Mouse (Mus musculus) thymus, postnatal 25 days (tissue): ENCODE measurements around the gene Olfr575.

Experiments
- DNase-seq: peaks from one replicate; pipeline ENCODE4 v3.0.0; 2022

The Olfr575 gene

GRCm38 (mm10) chr7:102958593-102958992 lies at the start of gene Olfr575:
Olfr575 (minus strand) TSS chr7:102958775.
- DNase-seq, result no peak

- DNase-seq, result no peak
These were observed 30.6 kb upstream of the Olfr575 start, which contains the start of gene Olfr578 for GRCm38 (mm10) chr7:102989224-102989623. Olfr578 (minus strand) TSS chr7:102989324.

- no peak for DNase-seq
These were observed 17.3 kb upstream of the Olfr575 start, which contains the start of gene Olfr577 for GRCm38 (mm10) chr7:102975843-102976242. Olfr577 (minus strand) TSS chr7:102975943.

DNA sequence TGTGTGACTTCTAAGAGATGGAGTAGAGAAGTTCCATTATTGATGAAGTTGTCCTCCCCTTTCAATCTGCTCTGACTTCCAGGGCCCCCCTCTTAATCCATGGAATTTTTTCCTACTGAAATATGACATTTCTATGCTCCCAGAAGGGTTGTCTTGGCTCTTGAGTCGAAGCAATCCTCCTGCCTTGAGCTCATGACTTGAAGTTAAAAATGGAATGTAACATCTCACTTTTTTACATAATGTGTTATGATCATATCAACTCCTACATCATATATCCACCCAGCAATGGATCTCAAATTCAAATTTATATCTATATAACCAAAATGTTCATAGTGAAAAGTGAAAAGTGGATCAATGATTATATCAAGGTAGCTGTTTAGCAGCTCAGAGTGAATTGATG lies 15.8 kb upstream of the Olfr575 start:
- DNase-seq, result no peak

DNA sequence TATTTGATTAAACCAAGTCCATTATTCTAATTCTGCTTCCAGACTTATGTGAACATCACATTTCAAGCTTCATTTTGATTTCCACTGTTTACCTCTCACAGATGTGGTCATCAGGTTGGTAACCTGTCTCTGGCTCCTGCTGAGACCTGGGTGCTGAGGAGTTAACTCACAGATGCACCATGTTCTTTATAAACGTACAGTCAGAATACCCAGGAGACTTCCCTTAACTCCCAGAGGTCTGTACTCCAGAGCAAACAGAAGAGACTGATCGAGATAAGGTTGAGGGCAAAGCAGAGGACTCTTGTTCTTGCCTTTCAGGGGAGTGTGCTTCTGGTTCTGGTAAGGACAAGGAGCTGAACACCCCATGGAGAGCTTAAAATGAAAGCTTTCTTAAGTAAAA lies 3.8 kb upstream of the Olfr575 start, which contains the start of gene Olfr576:
TSS of gene Olfr576 (plus strand) at position 301 of the 400 bp plus-strand sequence.
- no peak for DNase-seq

DNA sequence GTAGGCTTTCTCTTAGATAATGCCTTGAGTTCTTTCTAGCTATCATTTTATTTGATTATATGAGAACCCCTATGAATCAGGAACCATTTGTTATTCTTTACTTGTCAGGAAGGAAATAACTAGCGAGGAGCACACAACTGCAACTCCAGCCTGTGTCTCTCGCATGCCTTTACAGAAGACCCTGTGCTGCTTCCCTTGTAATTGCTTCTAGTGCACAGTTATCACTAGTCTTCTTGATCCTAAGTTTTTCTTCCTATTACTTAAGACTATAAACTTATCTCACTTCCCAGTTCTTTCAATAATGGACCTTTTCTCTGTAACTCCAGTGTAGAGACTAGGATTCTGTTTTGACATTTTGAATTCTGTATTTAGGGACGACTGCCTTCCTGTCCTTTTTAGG lies 438 bp downstream of the Olfr575 start:
- DNase-seq, result no peak

DNA sequence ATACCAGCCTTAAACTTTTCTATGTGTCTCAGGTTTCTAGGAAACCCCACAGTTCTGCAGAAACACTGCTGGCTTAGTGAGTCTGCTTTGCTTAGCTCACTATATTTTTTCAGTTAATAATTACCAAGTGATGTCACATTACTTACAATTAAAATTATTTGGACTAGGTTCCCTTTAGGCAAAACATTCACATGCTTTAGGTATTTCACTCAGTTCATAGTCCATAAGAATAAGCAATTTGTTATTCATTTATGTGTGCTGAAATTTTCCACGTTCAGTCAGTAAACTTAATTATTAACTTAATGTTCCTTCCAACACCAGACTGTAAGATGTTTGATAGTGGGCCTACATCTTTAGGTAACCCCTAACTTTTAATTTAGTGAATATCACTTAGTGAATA lies 7.8 kb downstream of the Olfr575 start:
- no peak for DNase-seq

DNA sequence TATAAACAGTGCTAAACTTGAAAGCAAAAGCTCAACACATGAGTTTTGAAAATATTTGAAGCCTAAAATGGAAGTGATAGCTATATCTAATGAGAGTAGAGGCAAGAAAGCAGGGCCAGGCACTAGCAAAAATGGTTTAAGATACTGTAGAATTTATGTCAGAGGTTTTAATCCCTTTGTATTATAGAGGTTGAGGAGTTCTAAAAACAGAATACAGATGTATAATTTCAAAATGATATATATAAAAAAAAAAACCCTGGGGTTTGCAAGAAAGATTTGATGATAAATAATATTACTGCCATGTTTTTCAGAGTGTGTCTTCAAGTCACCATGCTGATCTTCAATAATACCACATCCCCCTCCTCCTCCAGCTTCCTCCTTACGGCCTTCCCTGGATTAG lies 10.4 kb downstream of the Olfr575 start, which contains the start of gene Olfr574:
TSS of gene Olfr574 (plus strand) at position 301 of the 400 bp plus-strand sequence.
- no peak for DNase-seq

DNA sequence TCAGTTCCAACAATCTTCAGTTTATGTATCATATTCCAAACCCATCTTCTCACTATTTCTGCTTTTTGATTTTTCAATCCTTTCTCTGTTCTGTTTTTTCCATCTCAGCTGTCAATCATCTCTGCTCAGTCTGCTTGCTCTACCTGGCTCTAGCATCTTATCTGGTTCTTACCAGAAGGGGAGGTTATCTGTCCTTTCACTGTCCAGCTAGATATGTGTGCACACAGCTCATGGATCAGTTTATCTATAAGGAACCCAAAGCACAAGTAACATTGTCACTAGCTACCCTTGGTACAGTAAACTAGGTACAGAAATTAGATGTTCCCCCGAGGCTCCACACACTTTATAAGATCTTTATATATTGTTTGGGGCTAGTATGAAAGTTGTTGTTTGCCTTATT lies 15.2 kb downstream of the Olfr575 start:
- no peak for DNase-seq

GRCm38 (mm10) chr7:102942475-102942874 lies 16.1 kb downstream of the Olfr575 start, which contains the start of gene Olfr573-ps1:
Olfr573-ps1 (minus strand) TSS chr7:102942575.
- DNase-seq, result no peak

- no peak for DNase-seq
These were observed 31.5 kb downstream of the Olfr575 start for GRCm38 (mm10) chr7:102927105-102927504.

DNA sequence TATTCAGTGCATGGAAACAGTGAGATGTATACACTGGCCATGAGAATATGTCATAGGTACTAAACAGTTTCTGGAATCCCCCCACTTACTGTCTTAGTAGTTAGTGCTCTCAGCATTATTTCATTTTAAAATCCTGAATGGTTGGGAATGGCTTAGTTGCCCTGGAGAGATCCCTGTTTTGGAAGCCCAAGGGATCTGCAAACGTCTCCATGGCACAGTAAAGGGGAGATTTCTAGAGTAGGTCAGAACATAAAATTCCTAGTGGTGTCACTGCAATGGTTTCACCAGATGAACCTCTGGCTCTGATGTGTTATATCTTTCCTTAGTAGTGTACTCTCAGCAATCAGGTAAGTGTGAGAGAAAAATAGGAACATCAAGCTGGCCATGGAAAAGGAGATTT lies 34.5 kb downstream of the Olfr575 start, which contains the start of gene Olfr572:
TSS of gene Olfr572 (plus strand) at position 301 of the 400 bp plus-strand sequence.
- DNase-seq, result no peak

DNA sequence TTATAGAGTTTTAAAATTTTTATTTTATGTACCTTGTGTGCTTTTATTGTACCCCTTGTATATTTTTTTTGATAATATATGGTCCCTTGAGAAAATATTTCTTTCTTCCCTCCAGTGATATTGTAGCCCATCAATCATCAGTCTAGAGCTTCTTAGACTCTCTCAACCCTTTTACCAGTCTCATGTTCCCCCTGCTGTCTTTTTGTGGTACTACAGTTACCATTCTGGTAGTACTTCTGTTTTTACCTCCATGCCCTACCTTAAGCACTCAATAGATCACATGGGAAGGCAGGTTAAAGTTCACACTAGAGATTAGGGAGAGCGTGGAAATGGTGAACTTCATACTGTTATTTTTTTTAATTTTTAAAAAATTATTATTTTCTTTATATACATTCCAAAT lies 38.9 kb downstream of the Olfr575 start:
- DNase-seq, result no peak

DNA sequence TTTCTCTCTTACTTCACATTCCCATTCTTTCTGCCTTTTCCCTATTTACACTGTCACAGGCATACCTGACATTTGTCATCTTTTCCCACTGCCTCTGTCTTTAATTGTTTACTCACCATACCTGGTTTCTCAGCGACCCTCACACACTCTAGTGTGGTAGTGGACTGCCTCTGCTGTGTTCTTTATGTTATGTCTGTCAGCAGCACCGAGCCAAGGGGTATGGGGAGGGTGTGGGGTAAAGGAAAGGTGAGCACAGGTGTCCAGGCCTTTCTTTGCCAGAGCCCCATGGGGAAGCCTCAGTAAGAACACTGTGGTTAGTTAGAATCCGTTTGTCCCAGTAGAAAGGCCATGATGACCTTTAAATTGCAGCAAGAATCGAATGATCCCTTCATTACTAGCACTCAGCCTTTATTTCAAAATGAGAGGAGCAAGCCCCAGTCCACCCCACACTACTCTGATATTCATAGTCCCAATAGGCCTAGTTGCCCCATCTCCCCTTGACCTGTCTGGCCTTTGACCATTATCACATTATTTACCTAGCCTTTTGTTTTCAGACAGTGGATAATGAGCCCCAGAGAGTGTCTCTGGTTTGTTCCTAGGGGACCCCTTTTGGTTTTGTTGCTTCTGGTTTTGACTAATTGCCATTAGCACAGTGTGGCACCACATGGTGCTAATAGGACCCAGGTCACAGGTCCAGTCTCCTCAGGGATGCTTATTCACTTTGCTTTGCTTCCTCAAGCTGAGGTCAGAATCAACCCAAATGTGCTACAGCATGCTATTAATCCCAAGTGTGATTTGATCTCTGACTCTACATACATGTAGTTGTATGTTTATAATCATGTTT lies 41.3 kb downstream of the Olfr575 start, which contains the start of gene Olfr571:
TSS of gene Olfr571 (minus strand) at position 505 of the 844 bp plus-strand sequence.
- DNase-seq, result no peak

GRCm38 (mm10) chr7:102916405-102916804 lies 42.2 kb downstream of the Olfr575 start:
- no peak for DNase-seq

DNA sequence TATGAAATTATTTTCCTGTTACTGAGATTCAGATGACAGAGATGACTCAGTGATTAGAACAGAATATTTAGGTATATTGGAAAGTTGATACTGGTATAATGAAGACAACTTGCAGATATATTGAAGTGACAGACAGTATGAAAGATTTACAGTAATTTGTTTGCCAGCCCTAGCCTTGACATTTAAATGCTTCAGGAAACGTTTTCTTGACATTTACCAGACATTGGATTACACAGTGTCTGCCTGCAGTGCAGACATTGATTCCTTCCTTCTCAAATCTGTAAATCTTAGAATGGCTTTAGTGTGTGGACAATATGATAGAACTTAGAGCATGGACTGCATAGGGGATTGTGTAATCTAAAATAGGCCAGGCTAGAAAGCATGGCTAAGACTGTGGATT lies 43.3 kb downstream of the Olfr575 start:
- no peak for DNase-seq
